Mouse (Mus musculus) ES-E14 (cell line): ENCODE data around the gene Mkln1.

ENCODE experiments used
- CHD2 ChIP-seq: IDR thresholded peaks from 2 replicates; pipeline ENCODE4 v1.6.1; 2014; ENCODE audit warnings: mild to moderate bottlenecking, low read depth, low read length, inconsistent platforms
- HCFC1 ChIP-seq: IDR thresholded peaks from 2 replicates; pipeline ENCODE4 v1.6.1; 2012; ENCODE audit warnings: low read length, inconsistent platforms, borderline replicate concordance; ENCODE audit not compliant: insufficient read depth
- MAFK ChIP-seq: IDR thresholded peaks from 2 replicates; pipeline ENCODE4 v1.6.1; 2014; ENCODE audit warnings: mild to moderate bottlenecking, low read depth, low read length, inconsistent platforms; ENCODE audit not compliant: insufficient read depth
- ZC3H11A ChIP-seq: IDR thresholded peaks from 2 replicates; pipeline ENCODE4 v1.6.1; 2012; ENCODE audit warnings: low read depth, mild to moderate bottlenecking, inconsistent platforms, low read length, borderline replicate concordance
- ZNF384 ChIP-seq: IDR thresholded peaks from 2 replicates; pipeline ENCODE4 v1.6.1; 2012; ENCODE audit warnings: low read depth, low read length, inconsistent platforms

DNA sequence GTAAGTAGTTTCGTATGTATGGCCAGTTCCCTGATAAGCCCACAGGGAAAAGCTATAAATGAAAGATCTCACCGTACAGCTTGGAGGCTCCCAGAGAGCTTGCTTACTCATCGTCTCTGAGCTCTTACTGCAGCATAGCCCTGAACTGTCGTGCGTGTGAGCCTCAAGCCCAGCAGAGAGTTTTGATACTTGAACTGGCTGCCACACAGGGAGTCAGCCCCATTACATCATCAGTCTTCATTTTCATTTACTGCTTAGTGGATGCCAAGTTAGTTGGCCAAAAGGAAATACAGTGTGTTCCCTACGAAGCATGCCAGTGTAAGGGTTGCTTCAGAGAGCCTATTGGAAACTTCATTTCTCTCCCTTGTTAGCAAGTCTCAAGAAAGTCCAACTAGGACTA, 115.2 kb downstream of the Mkln1 start:
- TF ChIP-seq HCFC1 = no peak
- TF ChIP-seq ZC3H11A = no peak
- no peak for TF ChIP-seq MAFK
- no peak for TF ChIP-seq CHD2
- TF ChIP-seq ZNF384 = no peak
